Mouse (Mus musculus): ENCODE results near the gene Cfap97. TPM values are rescaled to one million over a fixed set of nuclear protein-coding genes. Genes with fewer than 3 reads are reported as not detected.
A peak's percentile ranks its signal among the peaks of the same experiment; 100 is the strongest.

Gene Cfap97
- total RNA-seq, 2 experiments from 2014 or later: 15.9 to 16.7 TPM

DNA sequence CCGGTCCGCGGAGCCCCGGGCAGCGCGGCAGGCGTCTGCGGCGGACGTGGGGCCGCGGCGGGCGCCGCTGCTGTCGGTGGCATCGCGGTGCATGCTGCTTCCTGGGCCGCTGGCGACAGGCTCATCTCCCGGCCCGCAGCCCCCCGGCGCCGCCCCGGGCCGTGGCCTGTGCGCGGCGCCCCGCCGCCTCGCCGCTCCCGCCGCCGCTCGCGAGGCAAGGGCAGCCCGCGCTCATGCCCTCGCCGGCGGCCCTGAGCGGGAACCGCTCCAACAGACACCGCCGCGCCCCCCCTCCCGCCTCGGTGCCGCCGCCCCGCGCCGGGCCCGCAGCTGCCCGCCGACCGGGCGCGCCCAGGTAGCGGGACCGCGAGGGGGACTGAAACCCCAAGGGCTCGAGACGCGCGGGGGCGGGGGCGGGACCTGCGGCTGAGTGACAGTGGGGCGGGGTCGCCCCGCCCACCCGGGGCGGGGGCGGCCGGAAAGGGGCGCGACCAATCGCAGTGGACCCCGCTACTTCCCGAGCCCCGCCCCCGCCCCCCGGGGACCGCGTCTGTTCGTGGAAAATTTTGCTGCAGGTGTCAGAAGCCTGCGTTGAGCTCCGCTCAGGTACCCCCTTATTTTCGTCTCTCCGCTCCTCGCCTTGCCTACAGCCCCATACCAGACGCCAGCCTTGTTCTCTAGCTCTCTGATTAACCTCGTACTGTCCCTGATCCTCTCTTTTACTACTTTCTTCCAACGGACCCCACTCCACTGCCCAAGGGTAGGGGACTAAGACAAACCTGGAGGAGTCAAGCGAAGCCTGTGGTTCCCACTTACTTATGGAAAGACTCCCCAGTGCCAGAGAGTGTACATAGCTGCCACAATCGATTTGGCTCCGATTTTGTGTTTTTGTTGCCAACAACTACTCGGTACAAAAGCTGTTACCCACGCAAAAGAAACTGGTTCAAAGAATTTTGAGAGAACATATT lies 777 bp downstream of the Cfap97 start, which contains the start of gene Snx25:
Gene Snx25, minus strand, starts transcription at position 96 of the 968 bp plus-strand sequence.
- DNase-seq (ENCODE audit: low spot score in 2 of 2): peak; percentile 79 to 87

GRCm38 (mm10) chr8:46153042-46153441 lies 1.5 kb downstream of the Cfap97 start:
- DNase-seq (ENCODE audit: low spot score in 2 of 2): no peak

DNA sequence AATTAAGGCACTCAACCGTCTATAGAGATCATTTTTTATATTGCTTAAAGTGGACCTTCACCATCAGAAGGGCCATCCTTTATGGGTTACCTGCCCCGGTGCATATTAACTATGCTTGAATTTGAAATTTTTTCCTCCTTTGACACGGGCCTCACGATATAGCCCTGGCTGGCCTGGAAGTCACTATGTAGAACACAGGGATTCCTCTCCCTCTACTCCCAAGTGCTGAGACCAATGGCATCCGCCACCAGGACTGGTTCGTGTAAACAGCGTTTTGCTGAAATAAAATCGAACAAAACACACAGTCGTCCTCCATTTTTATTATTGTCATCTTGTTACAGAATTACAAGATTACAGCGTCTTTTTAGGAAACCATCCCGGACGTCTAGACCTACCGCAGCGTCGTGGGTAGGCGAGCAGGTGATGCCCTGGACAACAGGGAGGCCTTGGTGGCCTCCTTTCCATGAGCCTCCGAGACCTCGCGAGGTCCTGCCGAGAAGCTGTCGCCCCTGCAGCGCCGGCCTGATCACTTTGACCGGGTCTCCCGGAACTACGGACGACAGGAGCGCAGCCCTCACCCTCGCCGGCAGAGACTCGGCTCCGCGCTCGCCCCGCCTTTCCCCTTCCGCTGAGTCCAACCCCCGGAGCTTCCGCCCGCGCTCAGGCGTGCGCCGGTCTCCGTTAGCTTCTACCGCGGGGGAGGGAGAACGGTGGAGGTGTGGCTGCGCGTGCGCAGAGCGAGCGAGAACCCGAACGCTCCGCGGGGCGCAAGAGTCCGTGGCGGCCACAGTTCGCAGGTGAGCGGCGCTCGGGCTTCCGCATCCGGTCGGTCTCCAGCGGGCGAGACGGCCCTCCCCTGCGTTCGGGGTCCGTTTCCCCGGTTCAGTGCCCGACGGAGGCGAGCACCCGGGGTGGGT lies 11.6 kb downstream of the Cfap97 start:
- DNase-seq (ENCODE audit: low spot score in 2 of 2): peak; percentile 88 to 96

GRCm38 (mm10) chr8:46163870-46164190 lies 12.3 kb downstream of the Cfap97 start:
- no peak for DNase-seq (ENCODE audit: low spot score in 2 of 2)

GRCm38 (mm10) chr8:46173651-46174050 lies 22.1 kb downstream of the Cfap97 start:
- no peak for DNase-seq (ENCODE audit: low spot score in 2 of 2)

GRCm38 (mm10) chr8:46180136-46180535 lies 28.6 kb downstream of the Cfap97 start:
- DNase-seq (ENCODE audit: low spot score in 2 of 2): no peak

DNA sequence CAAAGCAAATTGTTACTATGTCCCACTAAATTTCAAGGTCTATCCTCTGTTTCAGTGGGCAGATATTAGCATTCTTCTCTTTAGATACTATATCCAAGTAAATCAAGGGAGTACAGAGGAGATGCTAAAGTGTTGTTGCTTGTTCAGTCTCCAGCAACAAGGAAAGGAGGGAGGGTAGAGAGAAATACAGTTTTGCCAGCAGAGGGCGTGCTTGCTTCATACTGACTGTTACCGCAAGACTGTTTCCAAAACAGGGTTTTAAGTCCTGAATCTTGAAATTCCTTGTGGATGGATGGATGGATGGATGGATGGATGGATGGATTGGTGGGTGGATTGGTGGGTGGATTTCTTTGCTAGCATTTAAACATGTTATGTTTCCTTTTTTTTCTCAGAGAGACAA lies 33.8 kb downstream of the Cfap97 start:
- DNase-seq (ENCODE audit: low spot score in 2 of 2): peak in 1 of 2 experiments; percentile 43

- no peak for DNase-seq (ENCODE audit: low spot score in 2 of 2)
Observed at GRCm38 (mm10) chr8:46193100-46193499, 41.5 kb downstream of the Cfap97 start.

DNA sequence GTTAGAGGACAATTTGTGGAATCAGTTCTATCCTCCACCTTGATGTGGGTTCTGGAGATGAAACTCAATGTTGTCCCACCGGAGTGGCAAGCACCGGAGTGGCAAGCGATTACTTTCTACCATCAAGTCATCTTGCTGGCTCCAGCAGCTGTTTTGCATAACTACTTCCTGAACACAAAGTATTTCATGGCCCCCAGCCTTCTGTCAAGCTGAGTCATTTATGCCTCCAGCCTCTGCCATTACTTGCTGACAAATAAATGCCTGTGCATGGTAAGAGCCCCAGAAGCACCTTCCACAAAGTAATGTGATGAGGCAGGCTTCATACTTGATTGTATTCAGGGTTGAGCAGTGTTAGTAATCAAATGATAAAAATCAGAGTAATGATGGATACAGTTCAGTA lies 45.3 kb downstream of the Cfap97 start:
- no peak for DNase-seq (ENCODE audit: low spot score in 2 of 2)

DNA sequence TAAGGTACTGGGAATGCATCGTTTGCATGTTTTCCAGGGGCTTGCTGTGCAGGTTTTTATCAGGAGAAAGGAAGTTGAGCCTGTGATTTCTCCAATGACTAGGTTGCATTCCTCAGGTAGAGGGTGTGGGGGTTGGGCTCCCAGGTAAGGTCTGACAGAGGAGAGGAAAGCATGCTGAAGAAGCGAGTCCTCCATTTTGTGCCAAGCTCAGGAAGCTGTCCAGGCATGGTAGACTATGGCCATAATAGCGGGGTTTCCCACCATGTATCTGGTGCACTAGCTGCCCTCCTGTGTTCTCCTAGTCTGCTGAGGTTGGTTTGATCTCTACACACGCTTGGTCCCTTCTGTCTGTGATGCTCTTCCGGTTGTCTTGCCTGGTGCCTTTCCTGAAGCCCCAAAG lies 46.1 kb downstream of the Cfap97 start:
- DNase-seq (ENCODE audit: low spot score in 2 of 2): no peak

GRCm38 (mm10) chr8:46202350-46202749 lies 50.8 kb downstream of the Cfap97 start:
- no peak for DNase-seq (ENCODE audit: low spot score in 2 of 2)

DNA sequence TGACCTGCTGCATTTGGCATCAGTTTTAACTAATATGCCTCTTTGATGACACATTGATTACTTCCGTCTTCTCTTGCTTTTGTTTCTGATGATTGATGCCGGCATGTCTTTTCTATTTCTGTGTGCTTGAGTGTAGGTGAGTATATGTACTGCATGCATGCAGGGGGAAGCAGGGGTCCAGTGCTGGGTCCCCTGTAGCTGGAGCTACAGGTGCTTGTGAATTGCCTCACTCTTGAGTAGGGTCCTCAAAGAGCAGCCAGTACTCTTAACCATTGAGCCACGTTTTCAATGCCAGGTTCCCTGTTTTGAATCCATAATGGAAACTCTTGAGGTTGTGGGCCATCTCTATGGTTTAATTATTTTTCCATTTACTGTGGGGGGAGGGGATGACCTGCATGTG lies 52.7 kb downstream of the Cfap97 start:
- no peak for DNase-seq (ENCODE audit: low spot score in 2 of 2)

DNA sequence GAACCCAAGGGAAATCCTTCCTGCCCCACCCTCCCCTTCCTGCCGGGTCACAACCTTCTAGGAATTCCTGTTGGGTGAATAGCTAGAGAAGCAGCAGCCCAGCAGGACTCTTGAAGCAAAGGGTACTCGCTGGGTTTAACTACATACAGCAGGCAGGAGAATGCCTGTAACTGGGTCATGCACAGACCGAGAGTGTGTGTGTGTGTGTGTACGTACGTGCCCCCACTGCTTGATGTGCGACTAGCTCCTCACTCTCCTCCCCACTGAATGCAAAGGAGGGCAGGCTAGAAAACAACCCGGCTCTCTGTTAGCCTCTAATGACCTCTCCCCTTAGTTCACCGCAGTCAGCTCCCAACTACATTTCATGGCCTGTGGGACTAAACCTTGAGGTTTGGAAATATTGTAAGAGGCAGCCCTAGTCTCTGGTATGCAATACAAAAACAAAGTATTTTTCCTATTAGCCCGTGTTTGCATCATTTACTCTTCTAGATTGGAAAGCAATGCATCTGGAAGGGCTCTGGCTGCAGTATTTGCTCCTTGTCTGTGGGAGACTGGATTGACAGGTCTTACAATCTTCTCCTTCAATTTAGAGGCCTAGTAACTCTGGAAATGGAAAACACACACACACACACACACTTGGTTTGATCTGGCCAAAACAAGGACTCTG lies 53.5 kb downstream of the Cfap97 start:
- no peak for DNase-seq (ENCODE audit: low spot score in 2 of 2)

- DNase-seq (ENCODE audit: low spot score in 2 of 2): no peak
Observed at GRCm38 (mm10) chr8:46206107-46206506, 54.5 kb downstream of the Cfap97 start.

- DNase-seq (ENCODE audit: low spot score in 2 of 2): peak; percentile 48 to 61
Observed at GRCm38 (mm10) chr8:46208354-46208753, 56.8 kb downstream of the Cfap97 start.

GRCm38 (mm10) chr8:46209057-46209456 lies 57.5 kb downstream of the Cfap97 start:
- no peak for DNase-seq (ENCODE audit: low spot score in 2 of 2)

GRCm38 (mm10) chr8:46210404-46211315 lies 59.1 kb downstream of the Cfap97 start, which contains the start of gene Slc25a4:
Gene Slc25a4 (minus strand): TSS chr8:46211284.
- peak; percentile 99 for DNase-seq (ENCODE audit: low spot score in 2 of 2)

DNA sequence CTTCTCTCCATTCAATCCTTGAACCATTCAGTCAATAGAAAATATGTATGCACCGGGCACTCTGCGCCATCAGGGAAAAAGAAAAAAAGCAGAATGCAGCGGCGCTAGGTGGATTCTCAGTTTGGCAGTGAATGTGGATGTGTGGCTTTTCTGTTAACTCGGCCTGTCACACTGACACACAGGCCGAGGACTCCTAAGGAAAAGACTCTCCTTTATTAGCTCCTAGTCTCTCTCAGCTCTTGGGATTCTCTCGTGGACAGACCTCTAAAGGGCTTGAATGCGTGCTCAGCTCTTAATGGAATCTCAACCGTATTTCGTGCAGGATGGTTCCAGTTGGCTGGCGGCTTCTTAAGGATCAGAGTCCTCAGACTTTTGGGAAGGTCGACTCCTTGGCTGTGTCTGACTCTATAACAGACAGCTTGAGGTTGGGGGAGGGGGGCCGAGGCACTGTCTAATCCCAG lies 60.1 kb downstream of the Cfap97 start:
- no peak for DNase-seq (ENCODE audit: low spot score in 2 of 2)

DNA sequence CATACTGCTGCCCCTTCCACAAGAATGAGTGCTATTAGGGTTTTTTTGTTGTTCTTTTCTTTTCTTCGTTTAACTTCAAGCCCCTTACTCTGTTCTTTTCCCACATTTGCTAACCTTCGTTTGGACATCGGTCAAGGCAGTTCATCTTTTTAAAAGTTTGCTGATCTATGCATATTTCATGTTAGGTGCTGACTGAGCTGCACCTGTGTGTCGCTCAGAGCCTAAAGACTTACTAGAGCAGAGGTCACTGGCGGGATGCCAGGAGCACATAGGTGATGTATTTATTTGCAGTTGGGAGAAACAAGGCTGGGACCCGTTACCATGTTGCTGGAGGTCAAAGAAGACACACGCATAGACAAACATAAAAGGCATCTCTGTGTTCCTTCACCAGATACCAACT lies 60.6 kb downstream of the Cfap97 start:
- no peak for DNase-seq (ENCODE audit: low spot score in 2 of 2)

DNA sequence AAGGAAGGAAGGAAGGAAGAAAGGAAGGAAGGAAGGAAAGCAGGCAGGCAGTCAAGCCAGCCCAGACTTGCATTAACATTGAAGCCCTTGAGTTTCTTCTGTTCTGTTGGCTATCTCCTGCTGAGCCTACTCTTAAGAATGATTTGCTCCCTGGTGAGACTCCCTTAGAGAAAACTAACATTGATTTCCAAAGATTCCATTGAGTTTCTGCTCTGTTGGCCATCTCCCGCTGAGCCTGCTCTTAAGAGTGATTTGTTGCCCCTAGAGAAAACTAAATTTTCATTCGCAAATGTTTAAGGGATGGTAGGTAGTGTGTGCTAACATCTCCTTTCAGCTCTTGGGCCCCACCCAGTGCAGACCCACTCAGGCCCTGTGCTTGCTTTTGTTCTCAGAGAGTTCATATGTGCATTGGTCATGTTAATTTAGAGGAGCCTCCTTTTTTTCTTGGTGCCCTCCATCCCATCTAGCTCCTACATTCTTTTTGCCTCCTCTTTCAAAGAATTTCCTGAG lies 62.5 kb downstream of the Cfap97 start:
- DNase-seq (ENCODE audit: low spot score in 2 of 2): no peak

All from gastrocnemius, postnatal 4 days (tissue).